Mouse (Mus musculus) midbrain, embryonic 13.5 days (tissue): ENCODE measurements at regions not wholly inside any gene's neighbourhood (a gene's known extent, or its start where the extent isn't known, plus 50 kb on each side); places are given as distances from the start of the nearest gene placed in this dataset.

Experiments used
- ATAC-seq: fragments of 200-750 bp; cut with Nextera tagmentation; 2 replicates; pipeline ENCODE4 v1.8.0; 2017; ENCODE audit warnings: mild to moderate bottlenecking, moderate TSS enrichment, moderate library complexity
- H3K27ac ChIP-seq: fragments of 300-500 bp; sonication (generic); 2 replicates; pipeline ENCODE4 v1.5.1; 2015; ENCODE audit warnings: inconsistent platforms, mild to moderate bottlenecking, moderate library complexity
- H3K27me3 ChIP-seq: fragments of 300-500 bp; sonication (generic); 2 replicates; pipeline ENCODE4 v1.6.1; 2015; ENCODE audit warnings: mild to moderate bottlenecking, inconsistent platforms
- H3K36me3 ChIP-seq: fragments of 300-500 bp; sonication (generic); 2 replicates; pipeline ENCODE4 v1.6.1; 2015; ENCODE audit warnings: mild to moderate bottlenecking, inconsistent platforms
- H3K4me1 ChIP-seq: fragments of 300-500 bp; sonication (generic); replicated peaks from 2 replicates; pipeline ENCODE4 v1.6.1; 2015; ENCODE audit warnings: inconsistent platforms
- H3K4me2 ChIP-seq: fragments of 300-500 bp; sonication (generic); replicated peaks from 2 replicates; pipeline ENCODE4 v1.6.1; 2015; ENCODE audit warnings: moderate library complexity, mild to moderate bottlenecking, inconsistent platforms
- H3K4me3 ChIP-seq: fragments of 300-500 bp; sonication (generic); replicated peaks from 2 replicates; pipeline ENCODE4 v1.5.1; 2015; ENCODE audit warnings: mild to moderate bottlenecking, inconsistent platforms
- H3K9ac ChIP-seq: fragments of 300-500 bp; sonication (generic); replicated peaks from 2 replicates; pipeline ENCODE4 v1.6.1; 2015; ENCODE audit warnings: mild to moderate bottlenecking, inconsistent platforms
- H3K9me3 ChIP-seq: fragments of 300-500 bp; sonication (generic); 2 replicates; pipeline ENCODE4 v1.6.1; 2016; ENCODE audit warnings: mild to moderate bottlenecking, inconsistent platforms
- WGBS: fragments of 180-500 bp; shearing (Covaris S2); methylation state at CpG from one replicate; pipeline ENCODE4 v1.1.7; 2015; 5-methylcytosine and 5-hydroxymethylcytosine counted together

- Histone ChIP-seq H3K4me1 (no peaks in the 10 kb centered on the region; the same call in 1 of the 2 replicates), H3K27me3 (no peaks in the 10 kb centered on the region), H3K9ac (no peak overlapping the region), H3K4me3 (no peak overlapping the region), H3K27ac (no peak overlapping the region), H3K4me2 (no peak overlapping the region), H3K36me3 (no peaks in the 10 kb centered on the region), H3K9me3 (no peaks in the 10 kb centered on the region)
- WGBS = 82% methylated on average over 13 of the region's 13 CpGs
- ATAC-seq = no peak
These were observed 2197.6 kb upstream of the Gm7489 start for GRCm38 (mm10) chr15:51687007-51687540.

GRCm38 (mm10) chr15:51689498-51689897, 2195.2 kb upstream of the Gm7489 start:
- no peaks in the 10 kb centered on the region for H3K9me3 ChIP-seq
- ATAC-seq = no peak
- WGBS = 82% methylated on average over 1 of the region's 1 CpGs
- H3K9ac ChIP-seq = no peak overlapping the region
- H3K27ac ChIP-seq = no peak overlapping the region
- no peaks in the 10 kb centered on the region for H3K27me3 ChIP-seq
- no peak overlapping the region for H3K4me2 ChIP-seq
- H3K36me3 ChIP-seq = no peaks in the 10 kb centered on the region
- no peaks in the 10 kb centered on the region; the same call in 1 of the 2 replicates for H3K4me1 ChIP-seq
- no peak overlapping the region for H3K4me3 ChIP-seq

GRCm38 (mm10) chr15:51692671-51693070, 2192.0 kb upstream of the Gm7489 start:
- no peak for ATAC-seq
- WGBS = 90% methylated on average over 4 of the region's 4 CpGs

DNA sequence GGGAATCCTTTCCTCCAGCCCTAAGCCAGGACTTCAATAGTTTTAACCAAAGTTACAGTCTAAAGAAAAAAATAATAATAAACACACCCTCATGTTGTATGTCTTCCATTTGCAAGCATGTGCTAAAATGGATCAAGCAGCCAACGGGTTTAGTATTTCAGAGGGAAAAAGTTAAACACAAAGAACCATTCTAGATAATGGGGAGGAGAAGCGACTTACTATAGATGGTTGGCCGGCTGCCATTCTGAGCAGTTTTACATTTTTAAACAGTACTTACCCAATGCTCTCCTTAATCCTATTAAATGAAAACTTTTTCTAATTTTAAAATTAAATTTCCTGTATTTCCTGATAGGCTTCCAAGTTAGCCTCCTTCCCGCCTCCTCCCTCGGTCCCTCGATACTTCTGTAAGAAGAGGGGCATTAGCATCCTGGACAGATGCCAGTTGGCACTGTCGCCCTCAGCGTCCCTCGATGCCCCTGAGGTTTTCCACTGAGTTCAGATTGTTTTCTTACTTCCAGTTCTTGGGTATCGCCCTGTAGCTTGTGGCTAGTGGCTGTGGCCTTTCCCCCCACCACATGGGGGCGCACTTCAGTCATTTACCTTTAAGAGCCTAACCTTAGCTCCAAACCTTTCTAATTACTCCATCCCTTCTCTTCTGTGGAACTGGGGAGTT, 2188.2 kb upstream of the Gm7489 start:
- Histone ChIP-seq H3K9ac (no peak overlapping the region), H3K27ac (no peak overlapping the region), H3K4me1 (no peaks in the 10 kb centered on the region), H3K27me3 (no peaks in the 10 kb centered on the region), H3K4me3 (no peak overlapping the region), H3K36me3 (no peaks in the 10 kb centered on the region), H3K4me2 (no peak overlapping the region), H3K9me3 (no peaks in the 10 kb centered on the region)
- WGBS = 65% methylated on average over 11 of the region's 11 CpGs
- ATAC-seq = peak; percentile 68

More at GRCm38 (mm10) chr15:51692671-51693070, 2192.0 kb upstream of the Gm7489 start:
- H3K9ac ChIP-seq = no peak overlapping the region
- no peaks in the 10 kb centered on the region for H3K36me3 ChIP-seq
- no peak overlapping the region for H3K4me3 ChIP-seq
- no peak overlapping the region for H3K27ac ChIP-seq
- no peak overlapping the region for H3K4me2 ChIP-seq
- no peaks in the 10 kb centered on the region for H3K9me3 ChIP-seq
- H3K27me3 ChIP-seq = no peaks in the 10 kb centered on the region
- no peaks in the 10 kb centered on the region for H3K4me1 ChIP-seq

GRCm38 (mm10) chr15:51704198-51704597, 2180.5 kb upstream of the Gm7489 start:
- H3K9me3 ChIP-seq = no peaks in the 10 kb centered on the region

GRCm38 (mm10) chr15:51709871-51710655, 2174.6 kb upstream of the Gm7489 start:
- ATAC-seq = peak; percentile 92
- H3K27me3 ChIP-seq = no peaks in the 10 kb centered on the region
- H3K9me3 ChIP-seq = no peaks in the 10 kb centered on the region
- no peaks in the 10 kb centered on the region for H3K36me3 ChIP-seq
- no peak overlapping the region for H3K9ac ChIP-seq
- no peak overlapping the region for H3K4me3 ChIP-seq
- WGBS = 42% methylated on average over 13 of the region's 13 CpGs
- H3K27ac ChIP-seq = peak overlapping the region; percentile 27
- peaks cover 13% of the 10 kb centered on the region for H3K4me1 ChIP-seq
- no peak overlapping the region for H3K4me2 ChIP-seq

More at GRCm38 (mm10) chr15:51704198-51704597, 2180.5 kb upstream of the Gm7489 start:
- no peaks in the 10 kb centered on the region for H3K4me1 ChIP-seq
- 95% methylated on average over 1 of the region's 1 CpGs for WGBS
- H3K9ac ChIP-seq = no peak overlapping the region
- H3K36me3 ChIP-seq = no peaks in the 10 kb centered on the region
- no peak overlapping the region for H3K27ac ChIP-seq
- ATAC-seq = no peak
- H3K4me3 ChIP-seq = no peak overlapping the region
- no peaks in the 10 kb centered on the region for H3K27me3 ChIP-seq
- no peak overlapping the region for H3K4me2 ChIP-seq

DNA sequence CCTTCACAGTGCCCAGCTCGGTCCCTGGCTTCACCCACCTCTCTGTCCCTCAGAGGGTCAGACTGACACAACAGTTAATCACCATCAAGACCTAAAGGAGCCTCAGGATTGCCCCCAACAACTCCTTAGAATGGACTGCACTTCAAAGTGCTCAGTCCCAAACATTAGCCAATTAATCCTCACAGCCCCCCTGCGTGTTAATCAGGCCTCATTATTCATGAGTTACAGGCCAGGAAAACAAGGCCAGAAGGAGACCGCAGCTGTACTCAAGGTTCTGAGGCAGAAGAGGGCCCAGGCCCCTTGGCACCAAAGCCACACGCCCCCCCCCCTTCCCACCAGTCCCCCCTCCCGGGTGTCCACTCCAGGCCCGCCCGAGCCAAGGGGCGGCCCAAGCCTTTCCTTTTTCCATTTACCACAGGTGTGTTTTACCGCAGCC, 2163.8 kb upstream of the Gm7489 start:
- WGBS = 10% methylated on average over 9 of the region's 9 CpGs
- Histone ChIP-seq H3K27ac (no peak overlapping the region), H3K36me3 (no peaks in the 10 kb centered on the region), H3K4me3 (no peak overlapping the region), H3K4me1 (peaks cover 10% of the 10 kb centered on the region), H3K9me3 (no peaks in the 10 kb centered on the region), H3K9ac (no peak overlapping the region), H3K4me2 (no peak overlapping the region), H3K27me3 (no peaks in the 10 kb centered on the region)
- ATAC-seq = peak; percentile 86

DNA sequence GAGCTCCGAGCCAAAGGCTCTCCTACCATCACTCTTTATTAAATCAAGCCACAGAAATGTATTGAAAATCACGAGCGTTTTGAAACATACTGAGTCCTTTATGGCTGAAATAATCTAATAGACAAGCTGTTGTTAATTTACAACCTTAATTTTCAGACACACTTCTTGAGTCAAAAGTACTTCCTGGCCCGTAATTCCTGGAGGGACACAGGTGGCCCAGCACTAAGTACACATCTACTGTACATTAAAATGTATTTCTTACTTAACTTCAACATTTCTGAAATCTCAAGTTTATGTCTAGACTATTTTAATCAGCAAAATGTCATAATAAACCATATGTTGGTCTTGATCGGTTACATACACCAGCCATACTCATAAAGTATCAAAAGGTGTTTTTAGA, 2163.3 kb upstream of the Gm7489 start:
- H3K36me3 ChIP-seq = no peaks in the 10 kb centered on the region
- no peak for ATAC-seq
- no peak overlapping the region for H3K4me2 ChIP-seq
- H3K4me1 ChIP-seq = peaks cover 10% of the 10 kb centered on the region
- H3K9me3 ChIP-seq = no peaks in the 10 kb centered on the region
- no peak overlapping the region for H3K9ac ChIP-seq
- WGBS = 75% methylated on average over 5 of the region's 5 CpGs
- no peaks in the 10 kb centered on the region for H3K27me3 ChIP-seq
- no peak overlapping the region for H3K27ac ChIP-seq
- no peak overlapping the region for H3K4me3 ChIP-seq

- WGBS = 76% methylated on average over 7 of the region's 7 CpGs
These were observed 2160.6 kb upstream of the Gm7489 start for GRCm38 (mm10) chr15:51724127-51724526.

GRCm38 (mm10) chr15:51725457-51725856, 2159.2 kb upstream of the Gm7489 start:
- Histone ChIP-seq H3K9ac (no peak overlapping the region), H3K27me3 (no peaks in the 10 kb centered on the region), H3K9me3 (no peaks in the 10 kb centered on the region), H3K4me2 (no peak overlapping the region), H3K4me3 (no peak overlapping the region), H3K27ac (no peak overlapping the region), H3K4me1 (peaks cover 9% of the 10 kb centered on the region), H3K36me3 (no peaks in the 10 kb centered on the region)
- no peak for ATAC-seq
- 86% methylated on average over 3 of the region's 3 CpGs for WGBS

More at GRCm38 (mm10) chr15:51724127-51724526, 2160.6 kb upstream of the Gm7489 start:
- Histone ChIP-seq H3K36me3 (no peaks in the 10 kb centered on the region), H3K4me3 (no peak overlapping the region), H3K4me1 (peaks cover 10% of the 10 kb centered on the region), H3K27ac (no peak overlapping the region), H3K27me3 (no peaks in the 10 kb centered on the region), H3K9me3 (no peaks in the 10 kb centered on the region), H3K9ac (no peak overlapping the region), H3K4me2 (no peak overlapping the region)
- ATAC-seq = no peak

DNA sequence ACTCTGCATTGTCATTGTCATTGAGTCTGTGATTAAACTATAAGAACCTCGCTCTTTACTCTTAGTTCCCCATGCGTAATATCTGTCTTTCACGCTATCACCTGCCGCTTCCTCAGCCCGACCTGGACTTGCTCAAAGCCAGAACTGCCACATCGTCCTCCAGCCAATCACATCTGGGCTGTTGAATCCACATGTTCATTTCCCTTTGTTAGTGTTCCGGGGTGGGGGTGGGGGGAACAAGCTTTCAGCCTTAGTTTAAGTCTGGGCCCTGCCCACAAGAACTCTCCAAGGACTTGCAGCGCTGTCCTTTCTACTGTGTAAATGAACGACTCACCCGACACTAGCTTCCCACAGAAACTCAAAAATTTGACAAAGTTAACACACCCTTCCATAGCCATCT, 2154.6 kb upstream of the Gm7489 start:
- Histone ChIP-seq H3K4me2 (no peak overlapping the region), H3K9ac (no peak overlapping the region), H3K9me3 (peaks cover 6% of the 10 kb centered on the region; the same call in 1 of the 2 replicates), H3K4me3 (no peak overlapping the region), H3K36me3 (no peaks in the 10 kb centered on the region), H3K27me3 (no peaks in the 10 kb centered on the region), H3K27ac (no peak overlapping the region), H3K4me1 (no peaks in the 10 kb centered on the region)
- no peak for ATAC-seq
- WGBS = 85% methylated on average over 10 of the region's 10 CpGs

- ATAC-seq = no peak
- Histone ChIP-seq H3K4me2 (no peak overlapping the region), H3K9ac (no peak overlapping the region), H3K4me3 (no peak overlapping the region), H3K4me1 (no peaks in the 10 kb centered on the region), H3K36me3 (no peaks in the 10 kb centered on the region), H3K9me3 (peaks cover 6% of the 10 kb centered on the region; the same call in 1 of the 2 replicates), H3K27me3 (no peaks in the 10 kb centered on the region), H3K27ac (no peak overlapping the region)
- WGBS = 82% methylated on average over 12 of the region's 12 CpGs
These were observed 2153.8 kb upstream of the Gm7489 start for GRCm38 (mm10) chr15:51730805-51731412.
